8 mouse cellular contexts compared by ENCODE assay signal in genomic region chr15:6707551-6707935, GRCm38 (mm10). TPM values are rescaled to one million over a fixed set of nuclear protein-coding genes. Genes with fewer than 3 reads are reported as not detected.
DNase-seq lines count a peak whose midpoint lies in the region; ATAC-seq and TF ChIP-seq lines count a peak whose summit lies in the region.

No protein-coding gene starts in this region.

- H3K9ac ChIP-seq in limb, embryonic 14.5 days (ENCODE audit: low read depth, low read length, severe bottlenecking): peak overlapping the region; percentile 90
- H3K9ac ChIP-seq in midbrain, embryonic 15.5 days: peak overlapping the region; percentile 92

- under 1% methylated on average over 43 of the region's 43 CpGs for WGBS in embryonic facial prominence, embryonic 10.5 days
- WGBS in limb, embryonic 14.5 days: under 1% methylated on average over 41 of the region's 43 CpGs
- WGBS in midbrain, embryonic 15.5 days: under 1% methylated on average over 43 of the region's 43 CpGs

- H3K36me3 ChIP-seq in embryonic facial prominence, embryonic 10.5 days (replicated peaks): no peaks in the 10 kb centered on the region
- H3K36me3 ChIP-seq in limb, embryonic 14.5 days (ENCODE audit: control insufficient read depth, insufficient read depth, low read length): no peaks in the 10 kb centered on the region
- H3K36me3 ChIP-seq in midbrain, embryonic 15.5 days (replicated peaks): no peaks in the 10 kb centered on the region

- H3K4me1 ChIP-seq in embryonic facial prominence, embryonic 10.5 days: peaks cover 21% of the 10 kb centered on the region
- H3K4me1 ChIP-seq in limb, embryonic 14.5 days (ENCODE audit: control insufficient read depth, insufficient read depth, low read length): peaks cover 12% of the 10 kb centered on the region
- peaks cover 27% of the 10 kb centered on the region for H3K4me1 ChIP-seq in midbrain, embryonic 15.5 days

- peak overlapping the region; percentile 96 for H3K27ac ChIP-seq in embryonic facial prominence, embryonic 10.5 days (replicated peaks)
- H3K27ac ChIP-seq in limb, embryonic 14.5 days (replicated peaks; ENCODE audit: low read depth, low read length): peak overlapping the region; percentile 90; the same call in 1 of the 2 replicates
- H3K27ac ChIP-seq in midbrain, embryonic 15.5 days: peak overlapping the region; percentile 94

- peak overlapping the region; percentile 87 for H3K4me2 ChIP-seq in limb, embryonic 14.5 days (replicated peaks; ENCODE audit: low read depth, low read length, severe bottlenecking)
- peak overlapping the region; percentile 88 for H3K4me2 ChIP-seq in midbrain, embryonic 15.5 days

- peak overlapping the region; percentile 94 for H3K4me3 ChIP-seq in embryonic facial prominence, embryonic 10.5 days
- peak overlapping the region; percentile 67 for H3K4me3 ChIP-seq in limb, embryonic 14.5 days (replicated peaks; ENCODE audit: low read length)
- H3K4me3 ChIP-seq in midbrain, embryonic 15.5 days: peak overlapping the region; percentile 94

- H3K9me3 ChIP-seq in embryonic facial prominence, embryonic 10.5 days: no peaks in the 10 kb centered on the region
- no peaks in the 10 kb centered on the region for H3K9me3 ChIP-seq in limb, embryonic 14.5 days (ENCODE audit: control insufficient read depth, low read length)
- no peaks in the 10 kb centered on the region for H3K9me3 ChIP-seq in midbrain, embryonic 15.5 days

- H3K27me3 ChIP-seq in embryonic facial prominence, embryonic 10.5 days (replicated peaks; ENCODE audit: low read depth, poor library complexity, severe bottlenecking): peaks cover 10% of the 10 kb centered on the region
- H3K27me3 ChIP-seq in limb, embryonic 14.5 days (ENCODE audit: control insufficient read depth, insufficient read depth, low read length): 0 out of 2 replicates have a peak, but pooled peaks cover 4% of the 10 kb centered on the region
- H3K27me3 ChIP-seq in midbrain, embryonic 15.5 days (replicated peaks): 0 out of 2 replicates have a peak, but pooled peaks cover 3% of the 10 kb centered on the region

- 0 out of 2 replicates have a peak, but pooled peaks have one; percentile 27 for TF ChIP-seq POLR2A in limb, embryonic 14.5 days (IDR thresholded peaks at IDR 0.05; ENCODE audit: borderline replicate concordance, extremely low read depth, insufficient read depth, insufficient read length)

- ATAC-seq in limb, embryonic 14.5 days (ENCODE audit: low FRiP score, low read depth): peak; percentile 60
- ATAC-seq in midbrain, embryonic 15.5 days (replicated peaks): peak; percentile 72

- peak; percentile 36 to 62 for DNase-seq in left cerebral cortex, adult 18-20 months (ENCODE audit: low spot score in 2 of 2)
- DNase-seq in left cerebral cortex, adult 11 months (ENCODE audit: low spot score): no peak
- peak; percentile 85 for DNase-seq in embryonic facial prominence, embryonic 10.5 days (ENCODE audit: low spot score)
- peak; percentile 57 to 73 for DNase-seq in gastrocnemius, postnatal 4 days (ENCODE audit: low spot score in 2 of 2)
- peak; percentile 72 for DNase-seq in kidney, adult 11 months
- DNase-seq in limb, embryonic 14.5 days (ENCODE audit: low spot score): peak; percentile 68
- DNase-seq in spleen, postnatal 10 days (ENCODE audit: low spot score in 2 of 2): peak; percentile 81 to 82

RNA-seq across cellular contexts. Expression of gene Rictor, which starts 0.6 kb away (rescaled TPM):
- total RNA-seq in left cerebral cortex, adult 18-20 months (2021): 10 to 100 TPM; 41.4 to 44.1 TPM
- 35.4 and 35.8 TPM in 2 replicates for polyA plus RNA-seq in embryonic facial prominence, embryonic 10.5 days (2016; fragmentation: Nextera tagmentation; extraction: Ambion mirVana)
- 10 to 100 TPM; 16.9 to 18.1 TPM for total RNA-seq in gastrocnemius, postnatal 4 days (2021)
- polyA plus RNA-seq in limb, embryonic 14.5 days (2012; rRNA removed): 12.1 and 13.6 TPM in 2 replicates
- polyA plus RNA-seq in limb, embryonic 14.5 days (2014; fragmentation: Nextera tagmentation; extraction: Ambion mirVana): 37.8 and 43.3 TPM in 2 replicates
- 57.0 and 59.3 TPM in 2 replicates for polyA plus RNA-seq in midbrain, embryonic 15.5 days (2015; fragmentation: Nextera tagmentation; extraction: Ambion mirVana)
